Mouse (Mus musculus) small intestine, adult 10 weeks (tissue): ENCODE results near the gene Aph1b. TPM values are rescaled to one million over a fixed set of nuclear protein-coding genes. Genes with fewer than 3 reads are reported as not detected.

Experiments
- polyA plus RNA-seq: library from polyadenylated mRNA; stranded (reverse); fragments of 350-450 nt; fragmentation: Illumina TruSeq; extraction: RNeasy Lipid Tissue Mini Kit (QIAGEN cat#74804); gene quantifications from one replicate; pipeline ENCODE4 v1.2.3, GENCODE M21; 2014; ENCODE audit warnings: low replicate concordance

The Aph1b gene
- 5.1 TPM for polyA plus RNA-seq

GRCm38 (mm10) chr9:66795464-66796324 is at the start of gene Aph1b:
Gene Aph1b (minus strand): TSS chr9:66795490.

GRCm38 (mm10) chr9:66834318-66835096 is 39.2 kb upstream of the Aph1b start, which contains the start of gene Aph1c:
Gene Aph1c (minus strand): TSS chr9:66834726.

GRCm38 (mm10) chr9:66796739-66797138 is 1.4 kb upstream of the Aph1b start, which contains the start of gene Gm10647:
Gene Gm10647 (plus strand): TSS chr9:66797039.

Other genes with a start within 250 kb of the Aph1b start
- gene Usp3, start 202.3 kb downstream of the Aph1b start, polyA plus RNA-seq: 121 TPM
- 7.1 TPM for gene Car12, start 81.8 kb downstream of the Aph1b start, polyA plus RNA-seq
- 0.19 TPM for gene Gm10647, start 1.5 kb upstream of the Aph1b start, polyA plus RNA-seq
- 0.82 TPM for gene Aph1c, start 39.2 kb upstream of the Aph1b start, polyA plus RNA-seq
- 32.1 TPM for gene Rab8b, start 124.2 kb upstream of the Aph1b start, polyA plus RNA-seq
- gene Rps27l, start 150.6 kb upstream of the Aph1b start, polyA plus RNA-seq: 552 TPM
- gene Lactb, start 180.0 kb upstream of the Aph1b start, polyA plus RNA-seq: 45.0 TPM